ENCODE assay signal across 23 mouse cellular contexts in the genomic region with DNA sequence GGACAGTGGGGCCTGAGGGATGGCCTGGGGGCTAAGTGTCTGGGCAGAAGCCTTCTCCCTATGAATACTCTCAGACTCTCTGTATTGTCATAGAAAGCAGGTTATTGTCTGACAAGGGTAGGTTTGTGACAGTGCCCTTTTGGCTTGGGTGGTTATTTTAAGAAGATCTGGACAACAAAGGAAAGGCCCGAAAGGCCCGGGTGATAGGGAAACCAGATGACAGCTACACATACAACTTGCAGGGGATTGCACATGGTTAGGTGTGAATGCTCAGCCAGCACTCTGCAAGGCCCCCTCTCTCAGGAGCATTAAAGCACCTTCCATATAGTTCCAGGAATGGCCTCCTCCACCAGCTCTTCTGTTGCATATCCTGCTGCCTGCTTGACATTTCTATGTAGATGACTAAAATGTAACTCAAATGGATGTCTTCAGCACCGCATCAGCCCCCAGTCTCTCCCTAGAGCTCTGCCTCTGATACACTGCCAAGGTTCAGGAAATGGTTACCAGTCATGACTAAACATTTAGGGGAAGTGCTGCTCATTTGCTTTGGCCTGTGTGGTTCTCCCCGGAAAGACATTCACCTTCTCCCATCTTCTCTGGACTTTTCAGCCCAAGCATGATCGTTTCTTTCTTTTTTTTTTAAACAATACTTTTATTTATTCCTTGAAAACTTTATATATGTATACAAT.
DNase-seq lines count a peak whose midpoint lies in the region; ATAC-seq lines count a peak whose summit lies in the region.
"Had no signal": no experiment of that assay in that cellular context is flagged by ENCODE, and none has a peak within 500 bp of the region (broad histone marks: within the 10 kb centered on the region; RNA-seq: fewer than 3 reads in every experiment).

No protein-coding gene starts in this region.

- H3K27me3 ChIP-seq in hindbrain, embryonic 12.5 days: no peaks in the 10 kb centered on the region
- H3K27me3 ChIP-seq in heart, embryonic 12.5 days (replicated peaks): no peaks in the 10 kb centered on the region
- H3K27me3 ChIP-seq: embryonic facial prominence, embryonic 15.5 days; heart, embryonic 13.5 days; hindbrain, embryonic 15.5 days had no signal

- no peak overlapping the region for H3K4me2 ChIP-seq in hindbrain, embryonic 12.5 days (replicated peaks)
- no peak overlapping the region for H3K4me2 ChIP-seq in heart, embryonic 12.5 days
- H3K4me2 ChIP-seq: embryonic facial prominence, embryonic 15.5 days; heart, embryonic 13.5 days; hindbrain, embryonic 15.5 days had no signal

- 94% methylated on average over 5 of the region's 5 CpGs for WGBS in hindbrain, embryonic 12.5 days
- WGBS in heart, embryonic 12.5 days: 61% methylated on average over 5 of the region's 5 CpGs

- no peak overlapping the region for H3K4me3 ChIP-seq in hindbrain, embryonic 12.5 days
- no peak overlapping the region for H3K4me3 ChIP-seq in heart, embryonic 12.5 days
- H3K4me3 ChIP-seq: embryonic facial prominence, embryonic 15.5 days; erythroblast, embryonic 14.5 days; forebrain, embryonic 10.5 days; heart, adult 2 months; heart, embryonic 13.5 days; hindbrain, embryonic 10.5 days; hindbrain, embryonic 15.5 days had no signal

- H3K36me3 ChIP-seq in hindbrain, embryonic 12.5 days: no peaks in the 10 kb centered on the region
- no peaks in the 10 kb centered on the region for H3K36me3 ChIP-seq in heart, embryonic 12.5 days
- H3K36me3 ChIP-seq: embryonic facial prominence, embryonic 15.5 days; forebrain, embryonic 10.5 days; heart, embryonic 13.5 days; hindbrain, embryonic 10.5 days; hindbrain, embryonic 15.5 days had no signal

- H3K27ac ChIP-seq in hindbrain, embryonic 12.5 days: no peak overlapping the region
- H3K27ac ChIP-seq in heart, embryonic 12.5 days (ENCODE audit: poor library complexity, severe bottlenecking): no peak overlapping the region
- H3K27ac ChIP-seq: embryonic facial prominence, embryonic 15.5 days; forebrain, embryonic 10.5 days; heart, adult 2 months; heart, embryonic 13.5 days; hindbrain, embryonic 10.5 days; hindbrain, embryonic 15.5 days had no signal

- peak; percentile 56 for DNase-seq in 3T3-L1 (ENCODE audit: low read depth, low spot score)
- peak; percentile 60 for DNase-seq in 416B (ENCODE audit: low read depth)
- no peak for DNase-seq in spleen, adult 18-20 months
- no peak for DNase-seq in adrenal gland, postnatal 36 days
- DNase-seq: adrenal gland, postnatal 10 days; cerebellum, adult 18-20 months; cerebellum, adult 9-11 months; cerebellum, postnatal 36 days; embryo, embryonic 11 days; gastrocnemius, postnatal 36 days; heart, adult 2 months; kidney, adult 11 months had no signal

- H3K4me1 ChIP-seq in hindbrain, embryonic 12.5 days: no peaks in the 10 kb centered on the region
- peaks cover 3% of the 10 kb centered on the region; the same call in 1 of the 2 replicates for H3K4me1 ChIP-seq in heart, embryonic 12.5 days (replicated peaks)
- H3K4me1 ChIP-seq: embryonic facial prominence, embryonic 15.5 days; forebrain, embryonic 10.5 days; hindbrain, embryonic 10.5 days; hindbrain, embryonic 15.5 days had no signal

- no peak overlapping the region for H3K9ac ChIP-seq in hindbrain, embryonic 12.5 days
- no peak overlapping the region for H3K9ac ChIP-seq in heart, embryonic 12.5 days
- H3K9ac ChIP-seq: embryonic facial prominence, embryonic 15.5 days; heart, embryonic 13.5 days; hindbrain, embryonic 15.5 days had no signal

- ATAC-seq in activated CD4-positive, CD25-positive, alpha-beta regulatory T cell, adult 4 months: peak; percentile 77
- 0 out of 4 replicates have a peak, but pooled peaks have one; percentile 32 to 37 for ATAC-seq in hematopoietic stem cell, adult 5-6 weeks (replicated peaks in 1 of 2; ENCODE audit: insufficient read depth in 1 of 2, low FRiP score in 2 of 2, low TSS enrichment in 1 of 2, low read depth in 1 of 2, poor library complexity in 2 of 2, severe bottlenecking in 2 of 2)
- no peak for ATAC-seq in hindbrain, embryonic 12.5 days (ENCODE audit: low FRiP score)
- ATAC-seq in heart, embryonic 12.5 days (ENCODE audit: insufficient number of reproducible peaks, low FRiP score): no peak
- ATAC-seq: forebrain, embryonic 14.5 days had no signal

- no peaks in the 10 kb centered on the region for H3K9me3 ChIP-seq in hindbrain, embryonic 12.5 days (replicated peaks)
- no peaks in the 10 kb centered on the region for H3K9me3 ChIP-seq in heart, embryonic 12.5 days (replicated peaks)
- H3K9me3 ChIP-seq: embryonic facial prominence, embryonic 15.5 days; forebrain, embryonic 10.5 days; heart, embryonic 13.5 days; hindbrain, embryonic 10.5 days; hindbrain, embryonic 15.5 days had no signal

Comparison
In these comparisons a context has a peak if more than half of its experiments do, and no peak if none do; other contexts are left out.
1. DNase-seq: peak in 3T3-L1 (single experiment) and 416B (single experiment); none in spleen, adult 18-20 months (0 of 2) and adrenal gland, postnatal 36 days (0 of 2).
2. ATAC-seq: peak in activated CD4-positive, CD25-positive, alpha-beta regulatory T cell, adult 4 months (single experiment) and hematopoietic stem cell, adult 5-6 weeks (2 of 2); none in hindbrain, embryonic 12.5 days (single experiment) and heart, embryonic 12.5 days (single experiment).